Mouse (Mus musculus) stomach, postnatal 0 days (tissue): ENCODE data around the gene Klhl11. TPM values are rescaled to one million over a fixed set of nuclear protein-coding genes. Genes with fewer than 3 reads are reported as not detected.

ENCODE experiments used
- ATAC-seq: fragments of 200-750 bp; cut with Nextera tagmentation; 2 replicates; pipeline ENCODE4 v1.8.0; 2017; ENCODE audit not compliant: low FRiP score, low TSS enrichment
- DNase-seq: peaks from one replicate; pipeline ENCODE4 v3.0.0-alpha.2; 2016; ENCODE audit warnings: low spot score
- H3K27ac ChIP-seq: fragments of 300-500 bp; sonication (generic); replicated peaks from 2 replicates; pipeline ENCODE4 v1.5.1; 2014; ENCODE audit warnings: mild to moderate bottlenecking, control low read depth
- H3K27me3 ChIP-seq: fragments of 300-500 bp; sonication (generic); 2 replicates; pipeline ENCODE4 v1.6.1; 2014; ENCODE audit warnings: low read length; ENCODE audit not compliant: control insufficient read depth, insufficient read depth
- H3K36me3 ChIP-seq: fragments of 300-500 bp; sonication (generic); 2 replicates; pipeline ENCODE4 v1.6.1; 2014; ENCODE audit warnings: low read length, mixed read lengths; ENCODE audit not compliant: control insufficient read depth, insufficient read depth
- H3K4me1 ChIP-seq: fragments of 300-500 bp; sonication (generic); replicated peaks from 2 replicates; pipeline ENCODE4 v1.6.1; 2014; ENCODE audit warnings: antibody characterized with exemption; ENCODE audit not compliant: control insufficient read depth, insufficient read depth
- H3K4me2 ChIP-seq: fragments of 300-500 bp; sonication (generic); replicated peaks from 2 replicates; pipeline ENCODE4 v1.6.1; 2014; ENCODE audit warnings: low read depth, mild to moderate bottlenecking, control low read depth, moderate library complexity
- H3K4me3 ChIP-seq: fragments of 300-500 bp; sonication (generic); 2 replicates; pipeline ENCODE4 v1.5.1; 2014; ENCODE audit warnings: low read depth, low read length, control low read depth
- H3K9ac ChIP-seq: fragments of 300-500 bp; sonication (generic); 2 replicates; pipeline ENCODE4 v1.6.1; 2014; ENCODE audit warnings: mild to moderate bottlenecking, low read length, control low read depth, mixed read lengths
- H3K9me3 ChIP-seq: fragments of 300-500 bp; sonication (generic); 2 replicates; pipeline ENCODE4 v1.6.1; 2016; ENCODE audit warnings: low read length; ENCODE audit not compliant: control insufficient read depth
- CTCF ChIP-seq: IDR thresholded peaks from 2 replicates; pipeline ENCODE4 v1.5.1; 2016; ENCODE audit warnings: antibody characterized with exemption, low read depth, mild to moderate bottlenecking, moderate library complexity
- EP300 ChIP-seq: optimal IDR thresholded peaks from 2 replicates; pipeline ENCODE3; 2016; ENCODE audit warnings: antibody characterized with exemption
- WGBS: fragments of 180-500 bp; shearing (Covaris S2); extraction: QIAGEN DNeasy Blood & Tissue Kit; methylation state at CpG from one replicate; pipeline ENCODE4 v1.1.7; 2014; 5-methylcytosine and 5-hydroxymethylcytosine counted together
- polyA plus RNA-seq: library from polyadenylated mRNA; unstranded; fragments of >200 nt; fragmentation: Nextera tagmentation; extraction: Ambion mirVana; gene quantifications from 2 replicates; pipeline ENCODE4 v1.2.1, GENCODE M21; 2015

The Klhl11 gene
- polyA plus RNA-seq, 1 experiment from 2014 or later, result 3.3 TPM

DNA sequence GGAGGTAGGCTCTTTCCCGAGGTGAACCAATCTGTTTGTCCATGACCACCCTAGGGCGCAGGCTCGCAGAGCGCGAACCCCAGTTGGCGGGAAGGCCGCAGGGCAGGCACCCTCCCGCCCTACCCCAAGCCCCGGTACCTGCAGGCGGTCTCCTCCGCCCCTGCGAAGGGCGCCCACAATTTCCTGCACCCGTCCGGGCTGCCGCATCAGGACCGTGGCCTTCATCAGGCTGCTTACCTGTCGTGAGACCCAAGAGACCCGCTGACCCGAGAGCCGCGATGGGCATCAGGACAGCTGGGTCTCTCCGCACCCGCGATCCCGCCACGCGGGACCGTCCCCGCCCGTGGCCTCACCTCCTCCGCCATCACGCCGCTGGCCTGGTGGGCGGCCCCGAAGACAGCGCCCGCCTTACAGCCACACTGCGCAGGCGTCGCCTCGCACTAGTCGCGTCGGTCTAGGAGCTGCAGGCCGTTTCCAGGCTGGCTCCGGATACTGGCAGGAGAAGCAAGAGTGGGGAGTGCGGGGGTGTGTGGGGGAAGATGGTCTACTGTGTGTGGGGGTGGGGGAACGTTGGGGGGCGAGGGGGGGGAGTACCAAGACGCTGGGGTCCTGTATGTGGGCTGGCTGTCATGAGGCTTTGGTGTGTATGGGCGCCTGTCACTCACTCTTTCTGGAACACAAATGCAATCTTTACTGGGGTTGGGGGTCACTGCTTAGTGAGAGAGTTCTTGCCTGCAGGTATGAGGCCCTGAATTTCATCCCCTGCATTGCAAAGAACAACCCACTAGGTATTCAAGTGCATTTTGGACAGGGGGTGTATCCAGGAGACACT lies 31.6 kb downstream of the Klhl11 start:
- peak; percentile 95 for ATAC-seq
- Histone ChIP-seq H3K27me3 (no peaks in the 10 kb centered on the region), H3K9ac (peak overlapping the region; percentile 90), H3K4me2 (peak overlapping the region; percentile 95), H3K4me3 (peak overlapping the region; percentile 74), H3K9me3 (no peaks in the 10 kb centered on the region), H3K4me1 (peaks cover 4% of the 10 kb centered on the region; the same call in 1 of the 2 replicates), H3K27ac (peak overlapping the region; percentile 58; the same call in 1 of the 2 replicates), H3K36me3 (peaks cover under 1% of the 10 kb centered on the region)
- TF ChIP-seq CTCF, result peak; percentile 16; the same call in 1 of the 2 replicates
- TF ChIP-seq EP300, result no peak
- 1% methylated on average over 50 of the region's 52 CpGs for WGBS
- DNase-seq, result peak; percentile 88

DNA sequence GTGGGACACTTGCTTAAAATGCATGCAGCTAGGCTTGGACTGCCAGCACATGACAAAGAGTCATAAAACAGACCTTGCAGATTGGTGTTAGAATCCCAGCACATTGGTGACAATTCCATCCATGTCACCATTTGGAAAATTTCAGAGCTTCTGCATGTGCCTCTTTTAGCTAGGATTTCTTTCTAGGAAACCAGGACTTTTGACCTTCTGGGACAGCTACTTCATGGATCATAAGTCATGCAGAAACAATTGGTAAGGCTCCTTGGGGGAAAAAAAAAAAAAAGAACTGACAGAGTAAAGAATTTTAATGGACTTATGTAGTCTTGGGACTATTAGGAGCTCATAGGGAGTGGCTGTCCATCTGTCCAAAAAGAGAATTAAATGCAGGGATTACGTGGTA lies 34.6 kb downstream of the Klhl11 start:
- no peak for TF ChIP-seq EP300
- TF ChIP-seq CTCF, result no peak

DNA sequence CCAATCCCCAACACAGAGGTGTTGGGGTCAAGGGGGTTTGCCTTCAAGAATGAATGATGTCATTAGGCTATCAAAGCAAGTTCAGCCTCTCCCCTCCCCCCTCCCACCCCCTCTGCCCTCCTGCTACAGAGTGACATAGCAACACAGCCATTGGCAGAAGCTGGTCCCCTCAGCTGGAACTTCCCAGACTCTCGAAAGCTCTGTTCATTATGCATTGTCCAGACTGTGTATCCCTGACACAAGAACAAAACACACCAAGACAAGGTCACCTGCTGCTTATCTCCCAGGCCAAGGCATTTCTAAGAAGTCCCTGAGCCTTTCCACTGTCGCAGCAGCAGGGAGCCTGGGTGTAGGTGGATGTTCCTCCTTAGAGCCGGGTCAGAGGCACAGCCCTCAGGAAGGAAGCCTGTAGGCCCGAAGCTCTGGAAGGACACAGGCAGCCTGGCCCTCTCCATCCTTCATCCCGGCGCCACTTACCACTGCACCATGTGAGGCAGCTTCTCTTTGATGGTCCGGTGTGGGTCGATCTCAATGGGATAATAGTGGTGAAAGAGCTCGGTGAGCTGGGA lies 36.8 kb downstream of the Klhl11 start:
- H3K27me3 ChIP-seq, result no peaks in the 10 kb centered on the region
- 82% methylated on average over 9 of the region's 9 CpGs for WGBS
- no peak overlapping the region for H3K4me2 ChIP-seq
- peaks cover 11% of the 10 kb centered on the region for H3K36me3 ChIP-seq
- no peak for TF ChIP-seq CTCF
- TF ChIP-seq EP300, result no peak
- H3K27ac ChIP-seq, result no peak overlapping the region
- no peak overlapping the region for H3K9ac ChIP-seq
- H3K4me3 ChIP-seq, result no peak overlapping the region
- ATAC-seq (no peak), DNase-seq (no peak)
- peaks cover 4% of the 10 kb centered on the region; the same call in 1 of the 2 replicates for H3K4me1 ChIP-seq
- no peaks in the 10 kb centered on the region for H3K9me3 ChIP-seq

More for the DNA sequence above, 34.6 kb downstream of the Klhl11 start:
- no peak overlapping the region for H3K4me3 ChIP-seq
- H3K9ac ChIP-seq, result no peak overlapping the region
- H3K9me3 ChIP-seq, result no peaks in the 10 kb centered on the region
- peaks cover 4% of the 10 kb centered on the region; the same call in 1 of the 2 replicates for H3K4me1 ChIP-seq
- ATAC-seq, result no peak
- H3K4me2 ChIP-seq, result no peak overlapping the region
- DNase-seq, result no peak
- no peak overlapping the region for H3K27ac ChIP-seq
- H3K27me3 ChIP-seq, result no peaks in the 10 kb centered on the region
- H3K36me3 ChIP-seq, result peaks cover 11% of the 10 kb centered on the region
- WGBS, result 75% methylated on average over 1 of the region's 1 CpGs

DNA sequence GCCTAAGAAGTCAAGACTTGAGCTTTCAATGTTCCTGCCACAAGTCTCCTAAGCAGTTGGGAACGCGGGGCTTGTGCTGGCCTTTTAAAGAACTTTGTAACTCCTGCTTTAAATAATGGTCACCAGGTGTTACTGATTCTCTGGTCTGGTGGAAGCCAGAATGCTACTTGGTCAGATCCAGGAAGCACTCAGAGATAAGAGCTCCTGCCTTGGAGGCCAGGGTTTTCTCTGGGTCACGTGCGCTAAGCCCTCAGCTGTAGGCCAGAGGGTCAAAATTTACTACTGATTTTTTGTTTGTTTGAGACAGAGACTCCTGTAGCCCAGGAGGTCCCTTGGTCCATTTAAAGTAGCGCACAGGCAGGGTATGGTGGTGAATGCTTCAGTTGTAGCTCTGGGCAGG lies 40.5 kb downstream of the Klhl11 start:
- Histone ChIP-seq H3K4me2 (no peak overlapping the region), H3K9me3 (no peaks in the 10 kb centered on the region), H3K36me3 (peaks cover 11% of the 10 kb centered on the region), H3K4me3 (no peak overlapping the region), H3K27me3 (no peaks in the 10 kb centered on the region), H3K4me1 (no peaks in the 10 kb centered on the region), H3K9ac (no peak overlapping the region), H3K27ac (no peak overlapping the region)
- ATAC-seq (no peak; the same call in 1 of the 2 replicates), DNase-seq (no peak)
- 87% methylated on average over 5 of the region's 5 CpGs for WGBS
- TF ChIP-seq CTCF, result no peak
- TF ChIP-seq EP300, result no peak

DNA sequence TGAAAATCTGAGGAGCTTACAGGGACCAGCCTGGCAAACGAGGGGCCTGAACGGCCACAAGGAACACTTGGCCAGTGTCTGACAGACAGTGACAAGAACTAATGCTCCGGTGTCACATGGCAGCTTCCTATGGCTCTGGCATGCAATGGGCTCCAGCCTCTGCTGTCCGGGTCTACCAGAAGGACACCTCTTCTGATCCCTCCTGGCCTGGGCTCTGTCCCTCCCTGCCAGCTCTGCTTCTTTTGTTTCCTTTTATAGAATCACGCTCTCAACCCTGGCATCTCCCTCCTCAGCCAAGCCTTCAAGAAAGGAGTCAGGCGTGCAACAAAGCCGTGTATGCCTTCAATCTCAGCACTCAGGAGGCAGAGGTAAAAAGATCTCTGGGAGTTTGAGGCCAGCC lies 42.5 kb downstream of the Klhl11 start:
- Histone ChIP-seq H3K27me3 (no peaks in the 10 kb centered on the region), H3K4me2 (no peak overlapping the region), H3K9me3 (no peaks in the 10 kb centered on the region), H3K4me1 (no peaks in the 10 kb centered on the region), H3K36me3 (peaks cover 2% of the 10 kb centered on the region; the same call in 1 of the 2 replicates), H3K9ac (no peak overlapping the region), H3K27ac (peak overlapping the region; percentile 70), H3K4me3 (no peak overlapping the region)
- ATAC-seq (no peak), DNase-seq (no peak)
- 70% methylated on average over 7 of the region's 7 CpGs for WGBS
- TF ChIP-seq EP300 (no peak), CTCF (no peak)
